Mouse (Mus musculus) induced T-regulatory cell, adult 2 months (primary cell): ENCODE results near the gene Amigo1.

Source experiments
- DNase-seq: peaks from one replicate; pipeline ENCODE4 v3.0.0-alpha.2; 2012; ENCODE audit warnings: low read depth

Gene Amigo1

GRCm38 (mm10) chr3:108186098-108187047 is at the start of gene Amigo1:
TSS of gene Amigo1 (plus strand) at chr3:108186335.
- peak; percentile 68 for DNase-seq

GRCm38 (mm10) chr3:108139113-108139512 is 47.0 kb upstream of the Amigo1 start:
- no peak for DNase-seq

- DNase-seq = peak; percentile 56
Observed at GRCm38 (mm10) chr3:108140786-108141185, 45.3 kb upstream of the Amigo1 start.

GRCm38 (mm10) chr3:108145534-108146445 is 40.3 kb upstream of the Amigo1 start, which contains the start of gene Gnai3:
TSS of gene Gnai3 (minus strand) at chr3:108146146.
- DNase-seq = peak; percentile 97

- DNase-seq = peak; percentile 33
Observed at GRCm38 (mm10) chr3:108146671-108147070, 39.5 kb upstream of the Amigo1 start.

GRCm38 (mm10) chr3:108147386-108148235 is 38.5 kb upstream of the Amigo1 start:
- peak; percentile 96 for DNase-seq

- DNase-seq = no peak
Observed at GRCm38 (mm10) chr3:108152290-108152689, 33.8 kb upstream of the Amigo1 start.

GRCm38 (mm10) chr3:108154656-108155055 is 31.5 kb upstream of the Amigo1 start, which contains the start of gene Gpr61:
TSS of gene Gpr61 (minus strand) at chr3:108154882.
- no peak for DNase-seq

- DNase-seq = no peak
Observed at GRCm38 (mm10) chr3:108158383-108159037, 27.6 kb upstream of the Amigo1 start.

GRCm38 (mm10) chr3:108164091-108164490 is 22.0 kb upstream of the Amigo1 start:
- DNase-seq = no peak

GRCm38 (mm10) chr3:108164807-108165206 is 21.3 kb upstream of the Amigo1 start:
- DNase-seq = peak; percentile 83

- DNase-seq = no peak
Observed at GRCm38 (mm10) chr3:108165532-108166315, 20.4 kb upstream of the Amigo1 start.

GRCm38 (mm10) chr3:108166486-108167211 is 19.5 kb upstream of the Amigo1 start:
- DNase-seq = no peak

- DNase-seq = no peak
Observed at GRCm38 (mm10) chr3:108167499-108167898, 18.6 kb upstream of the Amigo1 start.

- no peak for DNase-seq
Observed at GRCm38 (mm10) chr3:108169199-108169598, 16.9 kb upstream of the Amigo1 start.

GRCm38 (mm10) chr3:108174672-108175531 is 11.2 kb upstream of the Amigo1 start:
- no peak for DNase-seq

GRCm38 (mm10) chr3:108178756-108179715 is 7.1 kb upstream of the Amigo1 start:
- DNase-seq = no peak
